Mouse (Mus musculus) kidney, embryonic 15.5 days (tissue): ENCODE data around the gene Afmid. TPM values are rescaled to one million over a fixed set of nuclear protein-coding genes. Genes with fewer than 3 reads are reported as not detected.
A peak's percentile ranks its signal among the peaks of the same experiment; 100 is the strongest.

Experiments used
- ATAC-seq: fragments of 200-750 bp; cut with Nextera tagmentation; replicated peaks from 2 replicates; pipeline ENCODE4 v1.8.0; 2017; ENCODE audit warnings: moderate TSS enrichment; ENCODE audit not compliant: low FRiP score
- H3K27ac ChIP-seq: fragments of 300-500 bp; sonication (generic); 2 replicates; pipeline ENCODE4 v1.5.1; 2015; ENCODE audit warnings: mild to moderate bottlenecking, inconsistent platforms
- H3K27me3 ChIP-seq: fragments of 300-500 bp; sonication (generic); 2 replicates; pipeline ENCODE4 v1.6.1; 2015; ENCODE audit warnings: inconsistent platforms
- H3K36me3 ChIP-seq: fragments of 300-500 bp; sonication (generic); 2 replicates; pipeline ENCODE4 v1.6.1; 2015; ENCODE audit warnings: inconsistent platforms
- H3K4me1 ChIP-seq: fragments of 300-500 bp; sonication (generic); 2 replicates; pipeline ENCODE4 v1.6.1; 2015; ENCODE audit warnings: inconsistent platforms
- H3K4me2 ChIP-seq: fragments of 300-500 bp; sonication (generic); 2 replicates; pipeline ENCODE4 v1.6.1; 2015; ENCODE audit warnings: moderate library complexity, mild to moderate bottlenecking, inconsistent platforms
- H3K4me3 ChIP-seq: fragments of 300-500 bp; sonication (generic); replicated peaks from 2 replicates; pipeline ENCODE4 v1.5.1; 2015; ENCODE audit warnings: mild to moderate bottlenecking, inconsistent platforms
- H3K9ac ChIP-seq: fragments of 300-500 bp; sonication (generic); 2 replicates; pipeline ENCODE4 v1.6.1; 2015; ENCODE audit warnings: mild to moderate bottlenecking, inconsistent platforms
- H3K9me3 ChIP-seq: fragments of 300-500 bp; sonication (generic); replicated peaks from 2 replicates; pipeline ENCODE4 v1.6.1; 2016; ENCODE audit warnings: inconsistent platforms
- WGBS: fragments of 180-500 bp; shearing (Covaris S2); methylation state at CpG from one replicate; pipeline ENCODE4 v1.1.7; 2015; ENCODE audit warnings: mixed read lengths; 5-methylcytosine and 5-hydroxymethylcytosine counted together
- polyA plus RNA-seq: library from polyadenylated mRNA; unstranded; fragments of >200 nt; fragmentation: Nextera tagmentation; extraction: Ambion mirVana; gene quantifications from 2 replicates; pipeline ENCODE4 v1.2.1, GENCODE M21; 2015

Afmid gene
- polyA plus RNA-seq, 1 experiment from 2014 or later = 6.7 TPM

DNA sequence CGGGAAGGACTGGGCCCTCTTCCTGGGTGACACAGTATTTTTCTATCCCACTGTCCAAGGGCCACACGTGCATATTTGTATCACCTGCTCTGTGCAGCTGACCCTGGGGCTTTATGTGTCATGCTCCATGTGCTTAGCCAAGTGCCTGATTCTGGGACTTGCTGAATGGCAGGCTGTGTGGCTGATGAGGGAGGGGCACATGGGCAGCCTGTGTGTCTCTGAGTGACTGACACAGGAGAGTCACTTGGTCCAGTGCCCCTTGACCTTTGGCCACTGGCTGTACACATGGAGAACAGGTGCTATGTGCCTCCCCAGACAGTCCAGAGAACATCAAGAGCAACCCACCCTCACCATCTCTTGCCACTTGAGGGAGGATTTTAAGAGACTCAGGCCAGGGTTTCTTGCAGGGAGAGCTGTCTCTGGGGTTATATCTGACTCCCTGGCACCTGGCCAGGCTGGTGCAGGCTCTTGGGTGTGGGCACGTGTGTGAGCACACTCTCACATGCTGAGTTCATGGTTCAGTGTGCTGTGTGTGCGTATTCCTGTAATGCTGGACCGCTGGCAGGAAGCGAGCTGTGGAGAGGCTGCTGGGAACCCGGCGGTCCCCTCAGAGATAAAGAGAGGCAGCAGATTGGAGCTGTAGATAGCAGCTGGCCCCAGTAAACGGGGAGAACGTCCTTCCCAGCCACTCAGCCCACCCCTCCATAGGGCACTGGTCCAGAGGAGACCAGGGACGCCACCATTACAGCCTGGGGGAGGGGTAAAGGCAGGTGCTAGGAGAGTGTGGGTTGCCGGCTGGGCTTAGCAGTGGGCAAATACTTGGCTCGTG lies 52.4 kb downstream of the Afmid start:
- no peaks in the 10 kb centered on the region for H3K27me3 ChIP-seq
- peak; percentile 57 for ATAC-seq
- H3K9ac ChIP-seq = 0 out of 2 replicates have a peak overlapping the region, but pooled peaks have one; percentile 21
- 27% methylated on average over 13 of the region's 13 CpGs for WGBS
- H3K4me3 ChIP-seq = no peak overlapping the region
- H3K27ac ChIP-seq = peak overlapping the region; percentile 72
- H3K4me2 ChIP-seq = peak overlapping the region; percentile 33
- H3K4me1 ChIP-seq = peaks cover 75% of the 10 kb centered on the region
- no peaks in the 10 kb centered on the region for H3K9me3 ChIP-seq
- H3K36me3 ChIP-seq = no peaks in the 10 kb centered on the region

GRCm38 (mm10) chr11:117878892-117879291 lies 53.2 kb downstream of the Afmid start:
- Histone ChIP-seq H3K27me3 (no peaks in the 10 kb centered on the region), H3K9ac (no peak overlapping the region), H3K4me1 (peaks cover 70% of the 10 kb centered on the region), H3K9me3 (no peaks in the 10 kb centered on the region), H3K36me3 (no peaks in the 10 kb centered on the region), H3K27ac (peak overlapping the region; percentile 72), H3K4me2 (peak overlapping the region; percentile 33), H3K4me3 (no peak overlapping the region)
- no peak for ATAC-seq
- WGBS = 27% methylated on average over 8 of the region's 8 CpGs

GRCm38 (mm10) chr11:117879676-117880075 lies 54.0 kb downstream of the Afmid start:
- Histone ChIP-seq H3K4me2 (no peak overlapping the region), H3K9ac (no peak overlapping the region), H3K36me3 (no peaks in the 10 kb centered on the region), H3K4me1 (peaks cover 70% of the 10 kb centered on the region), H3K27ac (0 out of 2 replicates have a peak overlapping the region, but pooled peaks have one; percentile 72), H3K27me3 (no peaks in the 10 kb centered on the region), H3K9me3 (no peaks in the 10 kb centered on the region), H3K4me3 (no peak overlapping the region)
- ATAC-seq = no peak
- 74% methylated on average over 6 of the region's 6 CpGs for WGBS

DNA sequence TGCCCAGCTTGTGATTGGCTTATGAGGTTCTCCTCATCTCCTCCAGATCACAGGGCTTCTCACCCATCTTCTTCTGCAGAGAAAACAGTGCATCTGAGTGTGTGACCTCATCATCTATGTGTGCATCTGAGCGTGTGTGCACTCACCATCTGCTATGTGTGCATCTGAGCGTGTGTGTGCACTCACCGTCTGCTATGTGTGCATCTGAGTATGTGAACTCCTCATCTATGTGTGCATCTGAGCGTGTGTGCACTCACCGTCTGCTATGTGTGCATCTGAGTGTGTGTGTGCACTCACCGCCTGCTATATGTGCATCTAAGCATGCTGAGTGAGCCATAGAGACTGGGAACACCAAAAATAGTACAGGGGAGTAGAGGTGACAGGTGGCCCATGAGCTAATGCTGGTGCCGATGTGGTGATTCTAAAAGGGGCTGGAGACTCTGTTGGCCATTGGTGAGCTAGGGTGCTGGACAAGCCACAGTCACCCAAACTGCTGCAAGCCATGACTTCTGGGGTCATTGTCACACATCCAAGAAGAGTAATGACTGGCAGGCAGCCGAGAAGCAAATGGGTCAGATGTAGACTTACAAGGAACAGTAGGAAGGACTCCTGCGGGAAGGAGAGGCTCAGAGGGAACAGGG lies 54.7 kb downstream of the Afmid start:
- H3K4me3 ChIP-seq = no peak overlapping the region
- ATAC-seq = no peak
- 85% methylated on average over 9 of the region's 9 CpGs for WGBS
- no peak overlapping the region for H3K9ac ChIP-seq
- H3K4me2 ChIP-seq = no peak overlapping the region
- no peaks in the 10 kb centered on the region for H3K27me3 ChIP-seq
- H3K36me3 ChIP-seq = no peaks in the 10 kb centered on the region
- H3K4me1 ChIP-seq = peaks cover 65% of the 10 kb centered on the region
- 0 out of 2 replicates have a peak overlapping the region, but pooled peaks have one; percentile 86 for H3K27ac ChIP-seq
- H3K9me3 ChIP-seq = no peaks in the 10 kb centered on the region

- 75% methylated on average over 6 of the region's 6 CpGs for WGBS
Measured at GRCm38 (mm10) chr11:117880977-117881358, 55.2 kb downstream of the Afmid start.

GRCm38 (mm10) chr11:117881787-117882186 lies 56.1 kb downstream of the Afmid start:
- no peaks in the 10 kb centered on the region for H3K27me3 ChIP-seq
- peak overlapping the region; percentile 86 for H3K27ac ChIP-seq
- no peak overlapping the region for H3K9ac ChIP-seq
- H3K9me3 ChIP-seq = no peaks in the 10 kb centered on the region
- H3K36me3 ChIP-seq = no peaks in the 10 kb centered on the region
- peak overlapping the region; percentile 32; the same call in 1 of the 2 replicates for H3K4me2 ChIP-seq
- 0 out of 2 replicates have a peak, but pooled peaks have one; percentile 44 for ATAC-seq
- peaks cover 69% of the 10 kb centered on the region for H3K4me1 ChIP-seq
- WGBS = 2% methylated on average over 8 of the region's 8 CpGs
- H3K4me3 ChIP-seq = no peak overlapping the region

More at GRCm38 (mm10) chr11:117880977-117881358, 55.2 kb downstream of the Afmid start:
- Histone ChIP-seq H3K27me3 (no peaks in the 10 kb centered on the region), H3K27ac (peak overlapping the region; percentile 86), H3K4me1 (peaks cover 63% of the 10 kb centered on the region), H3K9ac (no peak overlapping the region), H3K9me3 (no peaks in the 10 kb centered on the region), H3K4me2 (no peak overlapping the region), H3K36me3 (no peaks in the 10 kb centered on the region), H3K4me3 (no peak overlapping the region)
- ATAC-seq = no peak

- ATAC-seq = no peak
- 91% methylated on average over 1 of the region's 1 CpGs for WGBS
- H3K27me3 ChIP-seq = no peaks in the 10 kb centered on the region
Measured at GRCm38 (mm10) chr11:117882208-117882607, 56.5 kb downstream of the Afmid start.

GRCm38 (mm10) chr11:117886000-117886399 lies 60.3 kb downstream of the Afmid start:
- peaks cover 65% of the 10 kb centered on the region for H3K4me1 ChIP-seq
- H3K4me2 ChIP-seq = no peak overlapping the region
- H3K9me3 ChIP-seq = no peaks in the 10 kb centered on the region
- no peaks in the 10 kb centered on the region for H3K36me3 ChIP-seq
- no peak overlapping the region for H3K27ac ChIP-seq
- 43% methylated on average over 5 of the region's 5 CpGs for WGBS
- no peak overlapping the region for H3K9ac ChIP-seq
- ATAC-seq = no peak
- H3K4me3 ChIP-seq = no peak overlapping the region
- peaks cover 26% of the 10 kb centered on the region for H3K27me3 ChIP-seq

More at GRCm38 (mm10) chr11:117882208-117882607, 56.5 kb downstream of the Afmid start:
- Histone ChIP-seq H3K4me2 (peak overlapping the region; percentile 32; the same call in 1 of the 2 replicates), H3K27ac (peak overlapping the region; percentile 86), H3K9me3 (no peaks in the 10 kb centered on the region), H3K4me3 (no peak overlapping the region), H3K4me1 (peaks cover 68% of the 10 kb centered on the region), H3K36me3 (no peaks in the 10 kb centered on the region), H3K9ac (no peak overlapping the region)

DNA sequence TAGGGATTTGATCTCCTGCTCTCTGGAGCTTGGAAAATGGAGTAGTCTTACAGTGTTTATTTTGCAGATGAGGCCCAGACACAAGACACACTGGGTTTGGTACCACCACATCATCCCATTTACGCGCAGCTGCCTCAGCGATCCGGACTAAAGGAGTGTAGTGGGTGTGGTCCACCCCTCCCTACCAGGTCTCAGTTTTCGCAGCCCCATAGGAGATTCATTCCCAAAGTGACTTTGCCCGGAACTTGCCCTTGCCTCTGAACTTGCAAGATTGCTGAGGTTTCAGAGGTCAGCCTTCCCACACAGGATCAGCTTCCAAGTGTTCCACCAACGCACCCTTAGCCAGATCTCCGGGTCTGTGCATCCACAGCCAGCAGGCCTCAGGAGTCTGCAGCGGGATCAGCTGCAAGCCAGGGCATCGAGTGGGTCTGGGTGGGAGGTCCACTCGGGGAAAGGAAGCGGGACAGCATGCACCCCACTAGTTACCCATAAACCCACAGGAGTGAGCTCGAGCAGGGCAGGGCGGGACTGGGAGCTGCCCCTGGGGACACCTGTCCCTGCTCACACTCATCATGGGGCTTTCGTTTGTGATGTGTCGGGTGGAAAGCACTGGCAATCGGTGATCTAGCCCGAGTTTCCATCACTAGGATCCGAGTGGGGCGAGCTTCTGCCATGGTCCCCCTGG lies 62.6 kb downstream of the Afmid start:
- Histone ChIP-seq H3K4me3 (peak overlapping the region; percentile 25), H3K9me3 (no peaks in the 10 kb centered on the region), H3K36me3 (no peaks in the 10 kb centered on the region), H3K27me3 (peaks cover 37% of the 10 kb centered on the region), H3K27ac (peak overlapping the region; percentile 61; the same call in 1 of the 2 replicates), H3K4me2 (peak overlapping the region; percentile 55), H3K9ac (no peak overlapping the region), H3K4me1 (peaks cover 56% of the 10 kb centered on the region)
- no peak for ATAC-seq
- whole genome bisulfite sequencing = 18% methylated on average over 20 of the region's 20 CpGs

GRCm38 (mm10) chr11:117888853-117889822 lies 63.4 kb downstream of the Afmid start:
- Histone ChIP-seq H3K9ac (peak overlapping the region; percentile 12; the same call in 1 of the 2 replicates), H3K36me3 (no peaks in the 10 kb centered on the region), H3K9me3 (no peaks in the 10 kb centered on the region), H3K4me3 (peak overlapping the region; percentile 25), H3K27ac (0 out of 2 replicates have a peak overlapping the region, but pooled peaks have one; percentile 24), H3K4me2 (peak overlapping the region; percentile 55), H3K4me1 (peaks cover 56% of the 10 kb centered on the region), H3K27me3 (peaks cover 38% of the 10 kb centered on the region)
- no peak for ATAC-seq
- 7% methylated on average over 33 of the region's 33 CpGs for WGBS
